Mouse (Mus musculus) limb, embryonic 11.5 days (tissue): ENCODE results near the gene Sbno2. TPM values are rescaled to one million over a fixed set of nuclear protein-coding genes. Genes with fewer than 3 reads are reported as not detected.

ENCODE experiments used
- ATAC-seq: fragments of 200-750 bp; cut with Nextera tagmentation; 2 replicates; pipeline ENCODE4 v1.8.0; 2017; ENCODE audit warnings: low read depth; ENCODE audit not compliant: insufficient number of reproducible peaks, low FRiP score, low TSS enrichment
- DNase-seq: peaks from one replicate; pipeline ENCODE4 v3.0.0-alpha.2; 2015; ENCODE audit warnings: low spot score
- H3K27ac ChIP-seq: fragments of 300-500 bp; sonication (generic); replicated peaks from 2 replicates; pipeline ENCODE4 v1.5.1; 2014; ENCODE audit warnings: low read depth, mild to moderate bottlenecking, low read length
- H3K27me3 ChIP-seq: fragments of 300-500 bp; sonication (generic); 2 replicates; pipeline ENCODE4 v1.6.1; 2014; ENCODE audit warnings: mild to moderate bottlenecking, low read length, mixed read lengths; ENCODE audit not compliant: control insufficient read depth, insufficient read depth
- H3K36me3 ChIP-seq: fragments of 300-500 bp; sonication (generic); 2 replicates; pipeline ENCODE4 v1.6.1; 2014; ENCODE audit warnings: mild to moderate bottlenecking, low read length, moderate library complexity, mixed read lengths; ENCODE audit not compliant: control insufficient read depth, insufficient read depth
- H3K4me1 ChIP-seq: fragments of 300-500 bp; sonication (generic); 2 replicates; pipeline ENCODE4 v1.6.1; 2014; ENCODE audit warnings: low read length, mixed read lengths; ENCODE audit not compliant: control insufficient read depth, insufficient read depth
- H3K4me2 ChIP-seq: fragments of 300-500 bp; sonication (generic); 2 replicates; pipeline ENCODE4 v1.6.1; 2014; ENCODE audit warnings: low read depth, mild to moderate bottlenecking, moderate library complexity; ENCODE audit not compliant: severe bottlenecking
- H3K4me3 ChIP-seq: fragments of 300-500 bp; sonication (generic); 2 replicates; pipeline ENCODE4 v1.5.1; 2014; ENCODE audit warnings: low read depth, low read length
- H3K9ac ChIP-seq: fragments of 300-500 bp; sonication (generic); 2 replicates; pipeline ENCODE4 v1.6.1; 2014; ENCODE audit warnings: mild to moderate bottlenecking, low read length
- H3K9me3 ChIP-seq: fragments of 300-500 bp; sonication (generic); 2 replicates; pipeline ENCODE4 v1.6.1; 2016; ENCODE audit warnings: low read length; ENCODE audit not compliant: control insufficient read depth
- WGBS: fragments of 180-500 bp; shearing (Covaris S2); extraction: QIAGEN DNeasy Blood & Tissue Kit; methylation state at CpG from one replicate; pipeline ENCODE4 v1.1.7; 2014; 5-methylcytosine and 5-hydroxymethylcytosine counted together
- polyA plus RNA-seq: library from polyadenylated mRNA; unstranded; fragments of >200 nt; fragmentation: Nextera tagmentation; extraction: Ambion mirVana; gene quantifications from 2 replicates; pipeline ENCODE4 v1.2.1, GENCODE M21; 2014

The Sbno2 gene
- polyA plus RNA-seq, 1 experiment from 2014 or later: 8.1 TPM

GRCm38 (mm10) chr10:80094684-80095083, 10.7 kb downstream of the Sbno2 start:
- no peak for ATAC-seq
- Histone ChIP-seq H3K36me3 (no peaks in the 10 kb centered on the region), H3K4me3 (no peak overlapping the region), H3K27me3 (no peaks in the 10 kb centered on the region), H3K4me1 (peaks cover 8% of the 10 kb centered on the region), H3K27ac (no peak overlapping the region), H3K9me3 (no peaks in the 10 kb centered on the region), H3K9ac (no peak overlapping the region), H3K4me2 (no peak overlapping the region)
- WGBS: 90% methylated on average over 3 of the region's 3 CpGs
- no peak for DNase-seq

- Histone ChIP-seq H3K27ac (no peak overlapping the region), H3K4me2 (no peak overlapping the region), H3K9ac (no peak overlapping the region), H3K36me3 (no peaks in the 10 kb centered on the region), H3K9me3 (no peaks in the 10 kb centered on the region), H3K4me3 (no peak overlapping the region), H3K4me1 (peaks cover 8% of the 10 kb centered on the region), H3K27me3 (no peaks in the 10 kb centered on the region)
- DNase-seq: no peak
- WGBS: 91% methylated on average over 6 of the region's 6 CpGs
- no peak for ATAC-seq
These were observed 11.3 kb downstream of the Sbno2 start for GRCm38 (mm10) chr10:80094085-80094484.

GRCm38 (mm10) chr10:80092690-80093089, 12.7 kb downstream of the Sbno2 start:
- 86% methylated on average over 5 of the region's 5 CpGs for WGBS

GRCm38 (mm10) chr10:80091527-80091926, 13.8 kb downstream of the Sbno2 start:
- H3K27me3 ChIP-seq: no peaks in the 10 kb centered on the region
- H3K4me1 ChIP-seq: no peaks in the 10 kb centered on the region
- WGBS: 87% methylated on average over 6 of the region's 6 CpGs
- no peaks in the 10 kb centered on the region for H3K9me3 ChIP-seq
- H3K4me2 ChIP-seq: no peak overlapping the region
- no peak for ATAC-seq
- no peak overlapping the region for H3K9ac ChIP-seq
- no peak overlapping the region for H3K4me3 ChIP-seq
- DNase-seq: no peak
- H3K36me3 ChIP-seq: no peaks in the 10 kb centered on the region
- H3K27ac ChIP-seq: no peak overlapping the region

More at GRCm38 (mm10) chr10:80092690-80093089, 12.7 kb downstream of the Sbno2 start:
- Histone ChIP-seq H3K27me3 (no peaks in the 10 kb centered on the region), H3K9me3 (no peaks in the 10 kb centered on the region), H3K4me1 (peaks cover 7% of the 10 kb centered on the region), H3K36me3 (no peaks in the 10 kb centered on the region), H3K27ac (no peak overlapping the region), H3K4me2 (no peak overlapping the region), H3K4me3 (no peak overlapping the region), H3K9ac (no peak overlapping the region)
- no peak for ATAC-seq
- DNase-seq: no peak

- no peak overlapping the region for H3K27ac ChIP-seq
- no peak overlapping the region for H3K4me2 ChIP-seq
- WGBS: 56% methylated on average over 4 of the region's 4 CpGs
- no peaks in the 10 kb centered on the region for H3K27me3 ChIP-seq
- no peak overlapping the region for H3K9ac ChIP-seq
- H3K9me3 ChIP-seq: no peaks in the 10 kb centered on the region
- ATAC-seq (no peak), DNase-seq (no peak)
- H3K4me3 ChIP-seq: no peak overlapping the region
- H3K4me1 ChIP-seq: no peaks in the 10 kb centered on the region
- H3K36me3 ChIP-seq: no peaks in the 10 kb centered on the region
These were observed 16.2 kb downstream of the Sbno2 start for GRCm38 (mm10) chr10:80089146-80089545.

- WGBS: 92% methylated on average over 8 of the region's 8 CpGs
- ATAC-seq: no peak
- H3K27me3 ChIP-seq: no peaks in the 10 kb centered on the region
- peaks cover under 1% of the 10 kb centered on the region; the same call in 1 of the 2 replicates for H3K36me3 ChIP-seq
- no peak overlapping the region for H3K4me2 ChIP-seq
- no peak overlapping the region for H3K4me3 ChIP-seq
- no peak for DNase-seq
- no peak overlapping the region for H3K9ac ChIP-seq
- no peaks in the 10 kb centered on the region for H3K4me1 ChIP-seq
- H3K9me3 ChIP-seq: no peaks in the 10 kb centered on the region
- no peak overlapping the region for H3K27ac ChIP-seq
These were observed 17.9 kb downstream of the Sbno2 start for GRCm38 (mm10) chr10:80087483-80087882.

GRCm38 (mm10) chr10:80086847-80087246, 18.5 kb downstream of the Sbno2 start:
- H3K4me1 ChIP-seq: no peaks in the 10 kb centered on the region
- no peak overlapping the region for H3K4me2 ChIP-seq
- H3K27ac ChIP-seq: no peak overlapping the region
- H3K36me3 ChIP-seq: peaks cover 7% of the 10 kb centered on the region; the same call in 1 of the 2 replicates
- WGBS: 68% methylated on average over 3 of the region's 3 CpGs
- no peak overlapping the region for H3K4me3 ChIP-seq
- no peak for DNase-seq
- no peaks in the 10 kb centered on the region for H3K9me3 ChIP-seq
- no peak for ATAC-seq
- no peak overlapping the region for H3K9ac ChIP-seq
- H3K27me3 ChIP-seq: no peaks in the 10 kb centered on the region

- H3K27me3 ChIP-seq: no peaks in the 10 kb centered on the region
- no peak overlapping the region for H3K4me2 ChIP-seq
- 75% methylated on average over 9 of the region's 9 CpGs for WGBS
- H3K27ac ChIP-seq: no peak overlapping the region
- no peaks in the 10 kb centered on the region for H3K4me1 ChIP-seq
- DNase-seq (no peak), ATAC-seq (no peak)
- H3K9ac ChIP-seq: no peak overlapping the region
- H3K36me3 ChIP-seq: peaks cover 10% of the 10 kb centered on the region
- no peak overlapping the region for H3K4me3 ChIP-seq
- H3K9me3 ChIP-seq: no peaks in the 10 kb centered on the region
These were observed 20.4 kb downstream of the Sbno2 start for GRCm38 (mm10) chr10:80084817-80085487.

GRCm38 (mm10) chr10:80081075-80081474, 24.3 kb downstream of the Sbno2 start:
- DNase-seq (no peak), ATAC-seq (0 out of 2 replicates have a peak, but pooled peaks have one; percentile 16)
- Histone ChIP-seq H3K9ac (no peak overlapping the region), H3K4me3 (no peak overlapping the region), H3K9me3 (no peaks in the 10 kb centered on the region), H3K4me1 (no peaks in the 10 kb centered on the region), H3K27me3 (no peaks in the 10 kb centered on the region), H3K4me2 (no peak overlapping the region), H3K27ac (no peak overlapping the region), H3K36me3 (peaks cover 13% of the 10 kb centered on the region)
- WGBS: 72% methylated on average over 3 of the region's 3 CpGs
